Comparison of ENCODE assay signal across 7 mouse cellular contexts in the genomic region with DNA sequence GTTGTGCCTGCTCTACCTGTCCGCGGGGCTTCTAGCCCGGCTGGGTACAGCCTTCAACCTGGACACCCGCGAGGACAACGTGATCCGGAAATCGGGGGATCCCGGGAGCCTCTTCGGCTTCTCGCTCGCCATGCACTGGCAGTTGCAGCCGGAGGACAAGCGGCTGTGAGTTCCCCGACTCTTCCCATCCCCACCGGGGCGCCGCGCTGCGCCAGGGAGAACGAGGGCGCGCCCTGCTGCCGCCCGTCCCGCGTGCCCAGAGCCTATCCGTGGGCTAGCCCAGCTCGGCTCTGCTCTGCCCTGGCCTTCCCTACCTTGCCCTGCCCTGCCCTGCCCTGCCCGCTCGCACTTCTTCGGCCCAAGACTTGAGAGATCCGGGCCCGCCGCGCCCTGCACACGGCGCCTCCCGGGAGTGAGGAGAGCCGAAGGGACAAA. TPM values are rescaled to one million over a fixed set of nuclear protein-coding genes. Genes with fewer than 3 reads are reported as not detected.
DNase-seq lines count a peak whose midpoint lies in the region; ATAC-seq and TF ChIP-seq lines count a peak whose summit lies in the region.

No protein-coding gene starts in this region.

- no peaks in the 10 kb centered on the region for H3K9me3 ChIP-seq in kidney, embryonic 14.5 days (ENCODE audit: control insufficient read depth, low read length)
- H3K9me3 ChIP-seq in lung, embryonic 16.5 days (ENCODE audit: control insufficient read depth, low read length) = no peaks in the 10 kb centered on the region

- no peaks in the 10 kb centered on the region for H3K4me1 ChIP-seq in kidney, embryonic 14.5 days (ENCODE audit: control insufficient read depth, insufficient read depth, low read length)
- H3K4me1 ChIP-seq in lung, embryonic 16.5 days (replicated peaks; ENCODE audit: control insufficient read depth, insufficient read depth, low read length) = 0 out of 2 replicates have a peak, but pooled peaks cover 7% of the 10 kb centered on the region
- H3K4me1 ChIP-seq in small intestine, adult 2 months (ENCODE audit: control insufficient read depth, insufficient read depth, insufficient read length, low read length) = peaks cover 17% of the 10 kb centered on the region

- peak overlapping the region; percentile 82 for H3K4me3 ChIP-seq in kidney, embryonic 14.5 days (ENCODE audit: low read length)
- H3K4me3 ChIP-seq in lung, embryonic 16.5 days (ENCODE audit: low read length) = peak overlapping the region; percentile 84
- peak overlapping the region; percentile 81 for H3K4me3 ChIP-seq in small intestine, adult 2 months (ENCODE audit: low read depth, low read length)

- no peaks in the 10 kb centered on the region for H3K27me3 ChIP-seq in kidney, embryonic 14.5 days (ENCODE audit: control insufficient read depth, insufficient read depth, low read length)
- H3K27me3 ChIP-seq in lung, embryonic 16.5 days (ENCODE audit: control insufficient read depth, insufficient read depth, low read depth, low read length) = peaks cover 5% of the 10 kb centered on the region; the same call in 1 of the 2 replicates
- peaks cover 2% of the 10 kb centered on the region; the same call in 1 of the 2 replicates for H3K27me3 ChIP-seq in small intestine, adult 2 months (ENCODE audit: control insufficient read depth, insufficient read depth, low read length)

- ATAC-seq in kidney, embryonic 14.5 days (ENCODE audit: low FRiP score, low TSS enrichment) = peak; percentile 74; the same call in 1 of the 2 replicates
- peak; percentile 83 for ATAC-seq in lung, embryonic 16.5 days (ENCODE audit: low read depth)

- peak overlapping the region; percentile 85 for H3K9ac ChIP-seq in kidney, embryonic 14.5 days (ENCODE audit: low read depth, low read length)
- peak overlapping the region; percentile 86 for H3K9ac ChIP-seq in lung, embryonic 16.5 days (ENCODE audit: low read length)

- WGBS in kidney, embryonic 14.5 days = under 1% methylated on average over 39 of the region's 40 CpGs
- under 1% methylated on average over 39 of the region's 40 CpGs for WGBS in lung, embryonic 16.5 days
- WGBS in small intestine, adult 2 months = under 1% methylated on average over 40 of the region's 40 CpGs

- peak overlapping the region; percentile 65 for H3K27ac ChIP-seq in kidney, embryonic 14.5 days (ENCODE audit: low read depth, low read length)
- peak overlapping the region; percentile 93 for H3K27ac ChIP-seq in lung, embryonic 16.5 days (ENCODE audit: low read length)
- H3K27ac ChIP-seq in small intestine, adult 2 months (ENCODE audit: insufficient read depth, low read depth, low read length) = peak overlapping the region; percentile 88

- no peak for TF ChIP-seq POLR2A in small intestine, adult 2 months (IDR thresholded peaks at IDR 0.05; ENCODE audit: low read depth, low read length)

- DNase-seq in 3T3-L1 (ENCODE audit: low read depth, low spot score) = peak; percentile 51
- DNase-seq in CD8-positive naive resting alpha-beta T cell, adult 2 months (ENCODE audit: low read depth in 2 of 2, low spot score in 2 of 2) = peak; percentile 36 to 45
- DNase-seq in c-Kit-positive CD71-positive TER-119-negative erythroid progenitor cells, embryonic 14.5 days (ENCODE audit: low read depth) = peak; percentile 11
- DNase-seq in frontal cortex, postnatal 36 days (ENCODE audit: low spot score in 2 of 2) = peak; percentile 36 to 49

- H3K36me3 ChIP-seq in kidney, embryonic 14.5 days (ENCODE audit: control insufficient read depth, insufficient read depth, low read length) = no peaks in the 10 kb centered on the region
- no peaks in the 10 kb centered on the region for H3K36me3 ChIP-seq in lung, embryonic 16.5 days (ENCODE audit: control insufficient read depth, insufficient read depth, low read length)
- no peaks in the 10 kb centered on the region for H3K36me3 ChIP-seq in small intestine, adult 2 months (ENCODE audit: control insufficient read depth, insufficient read depth, low read length)

- H3K4me2 ChIP-seq in kidney, embryonic 14.5 days (replicated peaks; ENCODE audit: low read depth, low read length) = peak overlapping the region; percentile 91
- peak overlapping the region; percentile 82 for H3K4me2 ChIP-seq in lung, embryonic 16.5 days (ENCODE audit: low read depth, low read length)

- no peak for TF ChIP-seq CTCF in small intestine, adult 2 months (IDR thresholded peaks at IDR 0.05; ENCODE audit: extremely low read depth, insufficient read length, insufficient replicate concordance, low read depth, low read length)

RNA-seq across cellular contexts. Expression of gene Itga6, which starts 41.8 kb away (rescaled TPM):
- 65.6 and 95.8 TPM in 2 replicates for polyA plus RNA-seq in kidney, embryonic 14.5 days (2014; fragmentation: Nextera tagmentation; extraction: Ambion mirVana)
- 62.9 and 79.0 TPM in 2 replicates for polyA plus RNA-seq in lung, embryonic 16.5 days (2015; fragmentation: Nextera tagmentation; extraction: Ambion mirVana)
- polyA plus RNA-seq in small intestine, adult 2 months (2012; rRNA removed) = 23.5 and 49.8 TPM in 2 replicates

Comparison
In these comparisons a context has a peak if more than half of its experiments do, and no peak if none do; other contexts are left out.
1. Peak in every context shown above with its lines: DNase-seq, ATAC-seq, H3K4me3 ChIP-seq and H3K27ac ChIP-seq.